Mouse (Mus musculus): ENCODE measurements around the gene Bcl10. TPM values are rescaled to one million over a fixed set of nuclear protein-coding genes. Genes with fewer than 3 reads are reported as not detected.
"Not testable (repeated sequence)": the region's sequence is repeated elsewhere in the genome, so short reads cannot be mapped to it uniquely, and the experiment has no call there.

Gene Bcl10
- 41.3 and 42.4 TPM in 2 replicates for polyA plus RNA-seq (2015; fragmentation: Nextera tagmentation; extraction: Ambion mirVana)

DNA sequence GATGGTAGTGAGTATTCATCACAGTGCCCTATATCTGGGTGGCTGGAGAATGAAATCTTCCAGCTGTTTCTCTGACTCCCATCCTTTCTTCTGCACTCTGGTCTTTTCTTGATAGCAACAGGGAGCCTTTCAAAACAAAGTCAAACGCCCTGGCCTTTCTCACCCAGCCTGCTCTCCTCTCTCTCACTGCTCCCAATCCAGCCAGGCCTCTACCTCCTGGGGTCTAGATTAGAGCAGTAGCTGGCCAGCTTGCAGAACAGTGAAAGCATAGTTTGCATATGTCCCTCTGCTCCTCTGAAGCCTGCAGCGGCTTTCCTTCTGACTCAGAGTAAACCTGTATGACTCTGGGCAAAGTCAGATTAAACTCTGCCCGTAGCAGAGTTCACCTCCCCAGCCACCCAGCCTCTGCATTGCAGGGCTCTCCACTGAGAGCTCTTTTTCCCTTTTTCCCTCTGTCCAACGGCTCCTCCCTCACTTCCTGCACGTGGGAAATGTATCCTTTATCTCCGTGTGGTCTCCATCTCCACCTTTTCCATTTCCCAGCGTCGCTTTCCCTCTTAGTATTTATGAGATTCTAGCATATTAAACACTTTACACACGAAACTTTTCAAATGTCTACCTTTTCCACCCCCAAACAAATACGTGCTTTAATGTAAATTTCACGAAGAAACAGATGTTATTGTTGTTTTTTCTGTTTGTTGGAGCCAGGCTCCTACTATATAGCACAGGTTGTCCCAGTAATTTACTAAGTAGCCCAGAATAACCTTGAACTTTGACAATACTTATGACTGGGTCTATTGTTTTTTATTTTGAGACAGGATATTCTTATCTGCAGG is at the start of gene Bcl10:
Gene Bcl10, plus strand, starts transcription at position 786 of the 836 bp plus-strand sequence.
- H3K9ac ChIP-seq (replicated peaks): no peak within 1 kb of the TSS; the same call in 1 of the 2 replicates

GRCm38 (mm10) chr3:145873271-145873670 is 49.3 kb upstream of the Bcl10 start:
- Histone ChIP-seq H3K9ac (replicated peaks) (no peak overlapping the region), H3K9me3 (no peaks in the 10 kb centered on the region), H3K36me3 (no peaks in the 10 kb centered on the region), H3K4me1 (no peaks in the 10 kb centered on the region), H3K27me3 (no peaks in the 10 kb centered on the region), H3K27ac (replicated peaks) (no peak overlapping the region), H3K4me2 (replicated peaks) (no peak overlapping the region), H3K4me3 (no peak overlapping the region)
- no peak for ATAC-seq (replicated peaks)
- WGBS: 88% methylated on average over 1 of the region's 1 CpGs

More for the DNA sequence above, at the start of gene Bcl10:
- Histone ChIP-seq H3K4me3 (peak within 1 kb of the TSS; percentile 67), H3K27me3 (no peaks in the 10 kb centered on the region), H3K4me1 (peaks cover 20% of the 10 kb centered on the region), H3K4me2 (replicated peaks) (peak within 1 kb of the TSS; percentile 69), H3K36me3 (no peaks in the 10 kb centered on the region), H3K27ac (replicated peaks) (peak within 1 kb of the TSS; percentile 68), H3K9me3 (no peaks in the 10 kb centered on the region)
- 31% methylated on average over 11 of the region's 11 CpGs for WGBS
- ATAC-seq (replicated peaks): no peak

GRCm38 (mm10) chr3:145874126-145874525 is 48.5 kb upstream of the Bcl10 start:
- no peak for ATAC-seq (replicated peaks)
- H3K9me3 ChIP-seq: no peaks in the 10 kb centered on the region
- WGBS: 94% methylated on average over 4 of the region's 4 CpGs

GRCm38 (mm10) chr3:145876120-145876519 is 46.5 kb upstream of the Bcl10 start:
- Histone ChIP-seq H3K4me3 (no peak overlapping the region), H3K9me3 (no peaks in the 10 kb centered on the region), H3K27me3 (no peaks in the 10 kb centered on the region), H3K27ac (replicated peaks) (no peak overlapping the region), H3K4me2 (replicated peaks) (no peak overlapping the region), H3K36me3 (no peaks in the 10 kb centered on the region), H3K9ac (replicated peaks) (no peak overlapping the region), H3K4me1 (no peaks in the 10 kb centered on the region)
- 87% methylated on average over 11 of the region's 11 CpGs for WGBS
- no peak for ATAC-seq (replicated peaks)

More at GRCm38 (mm10) chr3:145874126-145874525, 48.5 kb upstream of the Bcl10 start:
- H3K4me3 ChIP-seq: no peak overlapping the region
- H3K36me3 ChIP-seq: no peaks in the 10 kb centered on the region
- no peak overlapping the region for H3K27ac ChIP-seq (replicated peaks)
- no peak overlapping the region for H3K9ac ChIP-seq (replicated peaks)
- no peak overlapping the region for H3K4me2 ChIP-seq (replicated peaks)
- H3K4me1 ChIP-seq: no peaks in the 10 kb centered on the region
- H3K27me3 ChIP-seq: no peaks in the 10 kb centered on the region

GRCm38 (mm10) chr3:145878867-145879266 is 43.7 kb upstream of the Bcl10 start:
- WGBS: 86% methylated on average over 14 of the region's 14 CpGs
- H3K9ac ChIP-seq (replicated peaks); H3K27me3 ChIP-seq; ATAC-seq (replicated peaks); H3K4me3 ChIP-seq; H3K9me3 ChIP-seq; H3K4me2 ChIP-seq (replicated peaks); H3K27ac ChIP-seq (replicated peaks); H3K36me3 ChIP-seq: not testable (repeated sequence)
- H3K4me1 ChIP-seq: peaks cover 18% of the 10 kb centered on the region

DNA sequence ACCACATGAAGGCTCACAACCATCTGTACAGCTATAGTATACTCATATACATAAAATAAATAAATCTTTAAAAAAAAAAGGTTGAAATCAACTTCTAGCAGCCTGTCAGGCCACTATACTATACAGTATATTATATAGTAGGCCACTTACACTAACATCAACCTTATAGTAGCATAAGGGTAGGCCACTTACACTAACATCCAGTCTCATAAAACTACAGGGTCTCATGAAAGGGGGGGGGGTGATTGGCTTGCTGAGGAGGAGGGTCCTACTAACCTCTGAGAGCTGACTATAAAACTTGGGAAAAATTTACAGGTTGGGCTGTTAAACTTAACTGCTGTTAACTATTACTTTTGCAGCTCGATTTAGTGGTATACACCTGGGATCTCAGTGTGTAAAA is 42.3 kb upstream of the Bcl10 start:
- Histone ChIP-seq H3K9ac (replicated peaks) (no peak overlapping the region), H3K9me3 (no peaks in the 10 kb centered on the region), H3K36me3 (no peaks in the 10 kb centered on the region), H3K4me1 (peaks cover 28% of the 10 kb centered on the region), H3K27ac (replicated peaks) (no peak overlapping the region), H3K4me2 (replicated peaks) (no peak overlapping the region), H3K27me3 (no peaks in the 10 kb centered on the region), H3K4me3 (no peak overlapping the region)
- no peak for ATAC-seq (replicated peaks)
- WGBS: 93% methylated on average over 1 of the region's 1 CpGs

DNA sequence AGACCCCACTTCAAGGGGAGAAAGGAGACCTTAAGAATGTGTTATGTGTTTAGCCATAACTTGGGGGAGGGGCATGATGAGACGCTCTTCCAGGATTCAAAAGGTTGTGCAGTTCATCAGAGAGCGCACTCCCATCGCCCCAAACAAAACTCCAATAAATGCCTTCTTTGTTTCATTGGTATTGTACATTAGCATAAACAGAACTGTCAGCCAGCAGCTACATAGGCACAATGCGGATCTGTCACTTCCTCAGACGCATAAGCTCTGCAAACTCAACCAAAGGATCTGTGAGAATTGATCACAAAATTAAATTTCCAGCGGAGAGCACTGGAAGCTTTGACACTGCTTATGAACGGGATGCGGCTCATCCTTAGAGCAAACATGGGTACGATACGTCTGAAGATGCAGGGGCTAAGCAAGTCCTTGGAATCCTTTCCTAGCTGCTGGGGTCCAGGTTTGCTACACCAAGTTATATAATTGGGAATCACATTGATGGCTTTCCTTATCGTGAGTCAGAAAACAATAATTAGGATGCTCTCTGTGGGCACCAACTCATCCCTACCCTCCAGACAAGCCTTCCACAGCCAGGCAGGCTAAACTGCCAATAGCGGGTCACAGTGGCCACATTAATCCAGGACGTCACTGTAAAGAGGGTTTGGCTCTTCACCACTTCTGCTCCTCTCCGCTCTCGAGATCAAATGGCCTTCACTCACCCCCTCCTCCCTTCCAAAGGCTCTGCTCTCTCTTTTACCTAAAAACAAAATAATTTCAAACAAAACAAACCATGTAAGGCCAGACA is 40.3 kb upstream of the Bcl10 start:
- H3K9ac ChIP-seq (replicated peaks): no peak overlapping the region
- H3K27me3 ChIP-seq: no peaks in the 10 kb centered on the region
- no peaks in the 10 kb centered on the region for H3K36me3 ChIP-seq
- WGBS: 65% methylated on average over 15 of the region's 15 CpGs
- no peak overlapping the region for H3K4me3 ChIP-seq
- no peaks in the 10 kb centered on the region for H3K9me3 ChIP-seq
- peaks cover 41% of the 10 kb centered on the region for H3K4me1 ChIP-seq
- peak overlapping the region; percentile 32; the same call in 1 of the 2 replicates for H3K27ac ChIP-seq (replicated peaks)
- H3K4me2 ChIP-seq (replicated peaks): no peak overlapping the region
- no peak for ATAC-seq (replicated peaks)

DNA sequence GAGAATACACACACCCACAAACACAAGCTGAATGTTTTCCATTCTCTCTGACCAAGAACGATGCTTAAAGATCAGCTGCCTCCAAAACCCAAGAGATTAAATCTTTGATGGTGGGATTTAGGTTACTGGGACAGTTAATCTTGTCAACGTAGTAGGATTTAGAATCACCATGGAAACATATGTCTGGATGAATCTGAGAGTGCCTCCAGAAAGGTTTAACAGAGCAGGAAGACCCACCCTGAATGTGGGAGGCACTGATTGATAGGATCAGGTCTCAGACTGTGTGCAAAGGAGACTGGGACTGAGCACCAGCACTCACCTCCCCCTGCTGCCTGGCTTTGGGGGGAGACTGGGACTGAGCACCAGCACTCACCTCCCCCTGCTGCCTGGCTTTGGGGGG is 39.4 kb upstream of the Bcl10 start:
- Histone ChIP-seq H3K27me3 (no peaks in the 10 kb centered on the region), H3K4me1 (peaks cover 41% of the 10 kb centered on the region), H3K4me2 (replicated peaks) (no peak overlapping the region), H3K9me3 (no peaks in the 10 kb centered on the region), H3K27ac (replicated peaks) (no peak overlapping the region), H3K4me3 (no peak overlapping the region), H3K36me3 (no peaks in the 10 kb centered on the region), H3K9ac (replicated peaks) (no peak overlapping the region)
- 25% methylated on average over 2 of the region's 2 CpGs for WGBS
- no peak for ATAC-seq (replicated peaks)

DNA sequence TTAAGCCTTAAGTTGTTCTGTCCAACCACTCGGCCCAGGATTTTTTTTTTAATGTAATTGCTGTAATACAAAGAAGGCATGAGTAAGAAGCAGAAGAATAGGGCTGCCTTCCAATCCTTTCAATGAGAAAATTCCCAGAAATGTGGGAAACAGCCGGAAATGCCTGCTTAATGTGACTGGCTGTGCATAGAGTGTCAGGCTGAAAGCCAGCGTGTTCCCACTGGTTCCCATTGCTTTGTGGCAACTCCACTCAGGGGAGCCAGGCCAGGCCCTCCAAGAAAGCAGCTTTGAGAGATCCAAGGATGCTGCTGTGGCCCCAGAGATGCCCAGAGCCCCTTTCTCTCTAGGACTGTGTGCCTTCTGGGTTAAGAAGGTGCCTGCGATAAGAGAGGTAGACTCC is 37.2 kb upstream of the Bcl10 start:
- H3K9me3 ChIP-seq: no peaks in the 10 kb centered on the region
- ATAC-seq (replicated peaks): peak; percentile 74
- H3K4me2 ChIP-seq (replicated peaks): no peak overlapping the region
- peak overlapping the region; percentile 84 for H3K27ac ChIP-seq (replicated peaks)
- no peak overlapping the region for H3K4me3 ChIP-seq
- H3K27me3 ChIP-seq: no peaks in the 10 kb centered on the region
- no peak overlapping the region for H3K9ac ChIP-seq (replicated peaks)
- 14% methylated on average over 4 of the region's 4 CpGs for WGBS
- peaks cover 48% of the 10 kb centered on the region for H3K4me1 ChIP-seq
- H3K36me3 ChIP-seq: 0 out of 2 replicates have a peak, but pooled peaks cover 3% of the 10 kb centered on the region

GRCm38 (mm10) chr3:145885851-145886464 is 36.6 kb upstream of the Bcl10 start:
- Histone ChIP-seq H3K9ac (replicated peaks) (no peak overlapping the region), H3K4me2 (replicated peaks) (no peak overlapping the region), H3K4me3 (no peak overlapping the region), H3K9me3 (no peaks in the 10 kb centered on the region), H3K27me3 (no peaks in the 10 kb centered on the region), H3K36me3 (0 out of 2 replicates have a peak, but pooled peaks cover 3% of the 10 kb centered on the region), H3K27ac (replicated peaks) (peak overlapping the region; percentile 84), H3K4me1 (peaks cover 54% of the 10 kb centered on the region)
- 47% methylated on average over 5 of the region's 5 CpGs for WGBS
- ATAC-seq (replicated peaks): peak; percentile 9; the same call in 1 of the 2 replicates

DNA sequence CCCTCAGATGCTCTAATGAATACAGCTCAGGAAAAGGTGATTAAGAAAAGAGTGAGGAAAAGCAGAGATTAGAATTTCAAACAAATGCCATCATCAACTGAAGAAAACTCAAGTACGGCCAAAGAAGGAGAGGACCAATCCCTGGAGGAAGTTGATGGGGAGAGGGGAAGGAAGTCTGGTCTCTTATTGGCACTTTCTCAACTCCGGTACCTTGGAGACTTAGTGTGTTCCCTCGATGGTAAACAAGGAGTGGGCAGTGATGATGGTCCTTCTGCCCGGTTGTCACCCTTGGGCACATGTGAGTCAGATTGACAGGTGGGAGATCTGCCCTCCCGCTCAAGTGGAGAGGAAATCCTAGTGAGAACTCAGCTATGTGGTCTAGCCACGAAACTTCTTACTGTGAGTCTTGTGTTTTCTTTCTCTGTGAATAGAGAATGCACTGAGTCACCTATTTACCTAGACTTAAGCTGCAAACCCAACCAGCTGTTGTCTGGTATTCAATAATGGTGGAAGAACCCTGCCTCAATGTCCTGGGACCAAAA is 35.1 kb upstream of the Bcl10 start:
- Histone ChIP-seq H3K27me3 (no peaks in the 10 kb centered on the region), H3K27ac (replicated peaks) (no peak overlapping the region), H3K4me1 (peaks cover 54% of the 10 kb centered on the region), H3K9ac (replicated peaks) (no peak overlapping the region), H3K4me3 (no peak overlapping the region), H3K4me2 (replicated peaks) (no peak overlapping the region), H3K36me3 (0 out of 2 replicates have a peak, but pooled peaks cover 3% of the 10 kb centered on the region), H3K9me3 (no peaks in the 10 kb centered on the region)
- WGBS: 73% methylated on average over 6 of the region's 6 CpGs
- no peak for ATAC-seq (replicated peaks)

All from forebrain, embryonic 15.5 days (tissue).